Mouse (Mus musculus) lung, adult 2 months (tissue): ENCODE data around the gene Psme4.

Source experiments
- CTCF ChIP-seq: fragments of 200-500 bp; IDR thresholded peaks from 2 replicates; pipeline ENCODE4 v1.5.1; 2011; ENCODE audit warnings: mild to moderate bottlenecking, low read length, control low read depth; ENCODE audit not compliant: insufficient read depth
- POLR2A ChIP-seq: fragments of 200-500 bp; IDR thresholded peaks from 2 replicates; pipeline ENCODE4 v1.6.1; 2011; ENCODE audit warnings: low read depth, mild to moderate bottlenecking, control low read depth, low read length, borderline replicate concordance; ENCODE audit errors: extremely low read depth

DNA sequence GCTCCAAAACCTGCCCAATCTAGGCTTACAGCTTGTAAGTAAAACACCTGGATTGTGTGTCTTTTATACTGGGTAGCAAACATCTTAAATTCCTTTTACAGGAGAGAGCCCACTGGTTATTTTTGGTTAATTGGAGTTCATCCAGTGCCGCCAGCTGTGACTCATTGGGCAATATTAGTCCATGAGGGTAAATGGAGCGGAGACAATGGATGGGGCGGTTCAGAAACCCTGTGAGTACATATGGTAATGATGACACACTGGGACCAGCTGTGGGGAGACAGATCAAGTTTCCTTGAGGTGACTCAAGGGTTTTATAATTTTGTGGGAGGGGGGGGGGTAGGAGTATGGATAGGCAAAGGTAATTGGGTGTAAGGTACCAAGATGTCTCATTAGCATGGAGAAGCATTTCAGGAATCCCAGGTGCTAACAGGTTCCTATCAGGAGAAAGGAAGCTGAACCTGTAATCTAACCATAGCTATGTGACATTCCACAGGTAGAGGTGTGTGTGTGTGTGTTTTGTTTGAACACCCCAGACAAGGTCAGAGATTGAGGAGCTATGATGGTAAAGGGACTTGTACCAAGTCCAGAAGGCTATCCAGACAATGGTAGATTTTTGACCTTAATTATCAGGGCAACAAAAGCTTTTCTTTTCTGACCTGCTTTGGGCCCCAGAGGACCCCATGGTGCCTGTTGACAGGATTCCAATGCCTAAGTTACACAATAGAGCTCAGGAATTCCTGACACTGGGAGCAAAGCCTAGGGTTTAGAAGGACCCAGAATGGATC is 21.3 kb upstream of the Psme4 start:
- TF ChIP-seq CTCF: no peak
- TF ChIP-seq POLR2A: no peak
